Mouse (Mus musculus): ENCODE data around the gene Cnih4. TPM values are rescaled to one million over a fixed set of nuclear protein-coding genes. Genes with fewer than 3 reads are reported as not detected.

Gene Cnih4
- 147 and 150 TPM in 2 replicates for polyA plus RNA-seq (2014; fragmentation: Nextera tagmentation; extraction: Ambion mirVana)

DNA sequence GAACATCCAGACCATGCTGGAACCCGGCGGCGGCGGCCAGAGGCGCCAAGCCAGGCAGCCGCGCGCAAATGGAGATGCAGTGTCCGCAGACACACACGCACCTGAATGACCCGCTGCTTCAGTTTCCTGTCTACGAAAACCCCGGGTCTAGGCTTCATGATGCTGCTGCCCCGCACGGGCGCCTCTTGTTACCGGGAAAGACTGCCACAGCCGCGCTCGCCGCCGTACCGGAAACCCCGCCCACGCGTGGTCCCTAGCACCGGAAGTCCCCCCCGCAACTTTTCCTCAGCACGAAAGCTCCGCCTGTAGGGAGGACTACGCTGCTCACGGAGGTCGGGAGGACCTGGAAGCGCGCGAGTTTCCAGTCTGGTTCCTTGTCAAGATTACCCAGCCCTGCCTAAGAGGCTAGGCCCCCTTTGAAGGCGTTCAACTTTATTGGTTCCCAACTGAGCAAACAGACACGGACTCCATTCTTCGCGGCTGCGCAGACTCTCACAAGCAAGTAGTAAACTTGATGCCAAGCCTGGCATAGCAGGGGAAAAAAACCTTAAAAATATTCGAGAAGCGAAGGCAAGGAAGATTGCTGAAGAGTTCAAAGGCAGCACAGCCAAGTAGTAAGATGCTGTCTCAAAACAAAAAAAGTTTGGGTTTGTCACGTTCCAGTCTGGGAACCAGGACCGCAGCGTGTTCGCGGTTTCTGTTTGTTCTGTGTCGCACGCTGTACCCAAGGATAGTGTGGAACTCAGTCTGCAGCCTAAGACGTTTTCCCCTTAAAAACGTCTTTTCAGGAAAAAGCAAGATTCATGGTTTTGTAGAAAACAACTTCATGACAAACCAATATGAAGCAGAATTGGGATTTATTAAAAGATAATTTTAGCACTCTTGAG, at the start of gene Cnih4, which contains the start of gene Nvl:
TSS of gene Cnih4 (plus strand) at position 744 of the 887 bp plus-strand sequence.
TSS of gene Nvl (minus strand) at position 255 of the 887 bp plus-strand sequence.
- Histone ChIP-seq H3K27ac (ENCODE audit: low read depth, low read length) (peak within 1 kb of the TSS; percentile 86), H3K9ac (ENCODE audit: low read depth, low read length) (peak within 1 kb of the TSS; percentile 83), H3K4me1 (ENCODE audit: control insufficient read depth, insufficient read depth, low read length) (peaks cover 6% of the 10 kb centered on the region), H3K27me3 (ENCODE audit: control insufficient read depth, insufficient read depth, low read length) (no peaks in the 10 kb centered on the region), H3K36me3 (ENCODE audit: control insufficient read depth, insufficient read depth, low read length) (peaks cover 3% of the 10 kb centered on the region), H3K4me2 (peak within 1 kb of the TSS; percentile 60), H3K9me3 (replicated peaks; ENCODE audit: control insufficient read depth, low read length) (no peaks in the 10 kb centered on the region), H3K4me3 (ENCODE audit: low read depth, low read length) (peak within 1 kb of the TSS; percentile 85)
- under 1% methylated on average over 52 of the region's 52 CpGs for WGBS (ENCODE audit: insufficient replicate concordance)
- peak; percentile 97 for ATAC-seq (replicated peaks; ENCODE audit: insufficient number of reproducible peaks, low FRiP score, low TSS enrichment)

DNA sequence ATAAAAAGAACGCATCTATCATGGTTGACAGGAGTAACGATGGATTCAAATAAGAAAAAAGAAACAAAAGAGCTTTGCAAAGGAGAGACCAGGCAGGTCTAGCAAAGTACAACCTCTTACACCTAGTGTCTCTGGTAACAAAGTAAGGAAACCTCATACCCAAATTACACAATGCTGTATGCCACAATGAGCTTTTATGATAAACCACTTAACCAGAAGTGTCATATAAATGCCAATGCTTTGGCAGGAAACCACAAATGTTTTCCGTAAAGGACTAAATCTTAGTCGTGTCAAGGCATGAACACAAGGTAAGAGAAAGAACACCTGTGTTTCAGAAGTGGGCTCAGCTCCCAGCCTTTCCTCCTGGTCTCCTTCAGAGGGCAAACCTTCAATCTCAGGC, 27.4 kb upstream of the Cnih4 start:
- WGBS (ENCODE audit: insufficient replicate concordance) = 94% methylated on average over 4 of the region's 4 CpGs
- no peaks in the 10 kb centered on the region for H3K27me3 ChIP-seq (ENCODE audit: control insufficient read depth, insufficient read depth, low read length)
- no peak overlapping the region for H3K9ac ChIP-seq (ENCODE audit: low read depth, low read length)
- peaks cover 21% of the 10 kb centered on the region for H3K36me3 ChIP-seq (ENCODE audit: control insufficient read depth, insufficient read depth, low read length)
- H3K4me1 ChIP-seq (ENCODE audit: control insufficient read depth, insufficient read depth, low read length) = no peaks in the 10 kb centered on the region
- no peak for ATAC-seq (replicated peaks; ENCODE audit: insufficient number of reproducible peaks, low FRiP score, low TSS enrichment)
- H3K4me2 ChIP-seq = no peak overlapping the region
- no peak overlapping the region for H3K4me3 ChIP-seq (ENCODE audit: low read depth, low read length)
- no peak overlapping the region for H3K27ac ChIP-seq (ENCODE audit: low read depth, low read length)
- no peaks in the 10 kb centered on the region for H3K9me3 ChIP-seq (replicated peaks; ENCODE audit: control insufficient read depth, low read length)

DNA sequence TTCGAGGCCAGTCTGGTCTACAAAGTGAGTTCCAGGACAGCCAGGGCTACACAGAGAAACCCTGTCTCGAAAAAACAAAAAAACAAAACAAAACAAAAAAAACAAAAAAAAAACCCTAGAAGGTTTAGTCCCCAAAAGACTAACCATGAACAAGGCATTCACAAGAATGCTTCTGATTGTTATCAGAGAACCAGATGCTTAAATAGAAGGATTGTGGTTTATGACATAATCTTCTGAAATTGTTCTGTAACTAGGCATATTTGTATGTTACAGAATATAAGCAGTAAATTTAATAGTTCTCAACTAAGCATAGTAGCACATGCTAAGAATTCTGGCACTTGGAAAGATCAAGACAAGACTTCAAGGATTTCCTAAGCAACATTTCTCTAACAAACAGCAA, 20.3 kb upstream of the Cnih4 start:
- H3K4me2 ChIP-seq = no peak overlapping the region
- peaks cover 31% of the 10 kb centered on the region for H3K36me3 ChIP-seq (ENCODE audit: control insufficient read depth, insufficient read depth, low read length)
- no peak overlapping the region for H3K4me3 ChIP-seq (ENCODE audit: low read depth, low read length)
- ATAC-seq (replicated peaks; ENCODE audit: insufficient number of reproducible peaks, low FRiP score, low TSS enrichment) = no peak
- no peak overlapping the region for H3K9ac ChIP-seq (ENCODE audit: low read depth, low read length)
- no peak overlapping the region for H3K27ac ChIP-seq (ENCODE audit: low read depth, low read length)
- no peaks in the 10 kb centered on the region for H3K27me3 ChIP-seq (ENCODE audit: control insufficient read depth, insufficient read depth, low read length)
- no peaks in the 10 kb centered on the region for H3K4me1 ChIP-seq (ENCODE audit: control insufficient read depth, insufficient read depth, low read length)
- H3K9me3 ChIP-seq (replicated peaks; ENCODE audit: control insufficient read depth, low read length) = no peaks in the 10 kb centered on the region
- 93% methylated on average over 2 of the region's 2 CpGs for WGBS (ENCODE audit: insufficient replicate concordance)

DNA sequence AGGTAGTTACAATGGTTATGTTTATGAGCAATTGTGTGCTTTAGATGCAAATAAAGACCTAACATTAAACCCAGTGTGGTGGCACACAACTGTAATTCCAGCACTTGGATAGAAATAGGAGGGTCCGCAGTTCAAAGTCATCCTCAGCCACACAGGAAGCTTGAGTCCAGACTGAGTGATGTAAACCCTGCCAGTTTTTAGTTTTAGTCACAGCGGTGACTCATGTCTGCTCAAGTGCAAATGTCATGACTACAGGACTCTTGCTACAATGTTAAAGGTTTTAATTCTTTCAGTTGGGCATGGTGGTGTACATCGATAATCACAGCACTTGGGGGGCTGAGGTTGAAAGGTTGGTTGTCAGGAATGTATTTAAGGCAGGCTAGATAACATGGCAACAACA, 18.6 kb upstream of the Cnih4 start:
- no peak overlapping the region for H3K9ac ChIP-seq (ENCODE audit: low read depth, low read length)
- H3K4me1 ChIP-seq (ENCODE audit: control insufficient read depth, insufficient read depth, low read length) = no peaks in the 10 kb centered on the region
- H3K27me3 ChIP-seq (ENCODE audit: control insufficient read depth, insufficient read depth, low read length) = no peaks in the 10 kb centered on the region
- 97% methylated on average over 3 of the region's 3 CpGs for WGBS (ENCODE audit: insufficient replicate concordance)
- H3K27ac ChIP-seq (ENCODE audit: low read depth, low read length) = no peak overlapping the region
- H3K9me3 ChIP-seq (replicated peaks; ENCODE audit: control insufficient read depth, low read length) = no peaks in the 10 kb centered on the region
- no peak overlapping the region for H3K4me2 ChIP-seq
- H3K36me3 ChIP-seq (ENCODE audit: control insufficient read depth, insufficient read depth, low read length) = peaks cover 33% of the 10 kb centered on the region
- no peak overlapping the region for H3K4me3 ChIP-seq (ENCODE audit: low read depth, low read length)
- no peak for ATAC-seq (replicated peaks; ENCODE audit: insufficient number of reproducible peaks, low FRiP score, low TSS enrichment)

DNA sequence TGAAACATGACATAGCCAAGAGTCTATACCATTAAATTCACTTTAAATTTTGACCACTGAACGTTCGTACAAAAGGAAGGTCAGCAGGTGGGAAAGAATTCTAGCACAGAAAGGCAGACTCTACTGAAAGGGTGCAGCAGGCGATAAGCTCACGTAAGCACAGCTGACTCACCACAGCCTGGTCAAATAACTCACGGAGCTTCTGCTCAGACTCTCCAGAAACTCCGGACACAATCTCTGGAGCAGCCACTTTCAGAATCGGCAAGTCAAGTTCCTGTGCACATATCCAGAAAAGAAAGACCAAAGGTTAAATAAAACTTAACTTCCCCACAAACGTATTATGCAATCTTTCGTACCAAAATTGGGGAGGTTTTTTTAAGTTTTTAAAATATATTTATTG, 17.7 kb upstream of the Cnih4 start:
- Histone ChIP-seq H3K4me1 (ENCODE audit: control insufficient read depth, insufficient read depth, low read length) (no peaks in the 10 kb centered on the region), H3K36me3 (ENCODE audit: control insufficient read depth, insufficient read depth, low read length) (peaks cover 32% of the 10 kb centered on the region), H3K4me2 (no peak overlapping the region), H3K27me3 (ENCODE audit: control insufficient read depth, insufficient read depth, low read length) (no peaks in the 10 kb centered on the region), H3K4me3 (ENCODE audit: low read depth, low read length) (no peak overlapping the region), H3K27ac (ENCODE audit: low read depth, low read length) (no peak overlapping the region), H3K9me3 (replicated peaks; ENCODE audit: control insufficient read depth, low read length) (no peaks in the 10 kb centered on the region), H3K9ac (ENCODE audit: low read depth, low read length) (no peak overlapping the region)
- ATAC-seq (replicated peaks; ENCODE audit: insufficient number of reproducible peaks, low FRiP score, low TSS enrichment) = no peak
- WGBS (ENCODE audit: insufficient replicate concordance) = 91% methylated on average over 9 of the region's 9 CpGs

DNA sequence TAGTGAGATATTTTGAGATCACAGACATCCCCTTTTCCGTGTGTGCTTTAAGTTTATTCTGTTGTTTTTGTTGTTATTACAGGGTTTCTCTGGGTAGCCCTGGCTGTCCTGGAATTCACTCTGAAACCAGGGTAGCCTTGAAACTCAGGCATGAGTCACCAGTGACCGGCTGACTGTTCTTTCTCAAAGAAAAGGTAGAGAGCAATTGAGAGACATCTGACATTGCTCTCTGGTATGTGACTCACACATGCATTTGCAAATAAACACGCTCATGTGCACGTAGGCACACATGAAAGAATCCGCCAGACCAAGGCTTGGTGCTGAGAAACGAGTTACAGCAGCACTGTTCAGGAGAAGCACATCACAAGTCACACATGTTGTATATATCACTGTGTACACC, 12.6 kb upstream of the Cnih4 start:
- Histone ChIP-seq H3K27ac (ENCODE audit: low read depth, low read length) (no peak overlapping the region), H3K27me3 (ENCODE audit: control insufficient read depth, insufficient read depth, low read length) (no peaks in the 10 kb centered on the region), H3K4me2 (no peak overlapping the region), H3K4me3 (ENCODE audit: low read depth, low read length) (no peak overlapping the region), H3K4me1 (ENCODE audit: control insufficient read depth, insufficient read depth, low read length) (no peaks in the 10 kb centered on the region), H3K9me3 (replicated peaks; ENCODE audit: control insufficient read depth, low read length) (no peaks in the 10 kb centered on the region), H3K9ac (ENCODE audit: low read depth, low read length) (no peak overlapping the region), H3K36me3 (ENCODE audit: control insufficient read depth, insufficient read depth, low read length) (peaks cover 18% of the 10 kb centered on the region)
- 87% methylated on average over 6 of the region's 6 CpGs for WGBS (ENCODE audit: insufficient replicate concordance)
- ATAC-seq (replicated peaks; ENCODE audit: insufficient number of reproducible peaks, low FRiP score, low TSS enrichment) = no peak

DNA sequence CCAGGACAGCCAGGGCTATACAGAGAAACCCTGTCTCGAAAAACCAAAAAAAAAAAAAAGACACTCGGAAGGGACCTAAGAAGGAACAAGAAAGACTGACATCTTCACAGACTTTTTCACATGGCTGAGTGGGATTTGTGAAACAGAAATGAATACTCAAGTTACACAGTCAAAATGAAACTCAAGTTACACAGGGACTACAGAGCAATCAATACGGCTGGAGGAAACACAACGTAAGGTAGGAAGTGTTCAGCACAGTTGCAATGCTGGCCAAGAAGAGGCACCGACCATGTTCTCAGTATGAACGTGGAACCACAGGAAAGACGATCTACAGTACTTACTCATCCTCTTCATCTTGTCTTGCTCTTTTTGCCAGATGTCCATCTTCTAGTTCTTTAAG, 5.8 kb upstream of the Cnih4 start:
- H3K9ac ChIP-seq (ENCODE audit: low read depth, low read length) = no peak overlapping the region
- no peaks in the 10 kb centered on the region; the same call in 1 of the 2 replicates for H3K4me1 ChIP-seq (ENCODE audit: control insufficient read depth, insufficient read depth, low read length)
- no peaks in the 10 kb centered on the region for H3K9me3 ChIP-seq (replicated peaks; ENCODE audit: control insufficient read depth, low read length)

DNA sequence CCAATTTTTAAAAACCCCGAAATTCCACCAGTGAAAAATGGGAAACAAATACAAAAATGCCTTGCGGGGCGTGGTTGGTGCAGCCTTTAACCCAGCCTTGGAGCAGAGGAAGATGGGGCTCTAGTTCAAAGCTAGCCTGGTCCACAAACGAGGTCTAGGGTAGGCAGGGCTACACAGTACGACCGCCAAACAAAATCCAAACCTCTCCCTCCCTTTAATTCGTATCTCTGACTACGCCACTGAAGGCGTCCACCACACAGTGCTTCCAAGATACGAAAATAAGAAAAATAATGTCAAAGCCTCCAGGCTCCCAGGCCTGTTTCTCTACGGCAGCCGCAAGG, 914 bp upstream of the Cnih4 start:
- H3K4me2 ChIP-seq = peak overlapping the region; percentile 60
- H3K4me1 ChIP-seq (ENCODE audit: control insufficient read depth, insufficient read depth, low read length) = peaks cover 6% of the 10 kb centered on the region
- peak overlapping the region; percentile 86 for H3K27ac ChIP-seq (ENCODE audit: low read depth, low read length)
- H3K4me3 ChIP-seq (ENCODE audit: low read depth, low read length) = peak overlapping the region; percentile 85
- H3K9me3 ChIP-seq (replicated peaks; ENCODE audit: control insufficient read depth, low read length) = no peaks in the 10 kb centered on the region
- peak; percentile 47; the same call in 1 of the 2 replicates for ATAC-seq (replicated peaks; ENCODE audit: insufficient number of reproducible peaks, low FRiP score, low TSS enrichment)
- WGBS (ENCODE audit: insufficient replicate concordance) = under 1% methylated on average over 12 of the region's 12 CpGs
- peaks cover 5% of the 10 kb centered on the region for H3K36me3 ChIP-seq (ENCODE audit: control insufficient read depth, insufficient read depth, low read length)
- peak overlapping the region; percentile 83 for H3K9ac ChIP-seq (ENCODE audit: low read depth, low read length)
- no peaks in the 10 kb centered on the region for H3K27me3 ChIP-seq (ENCODE audit: control insufficient read depth, insufficient read depth, low read length)

More for the DNA sequence above, 5.8 kb upstream of the Cnih4 start:
- H3K27ac ChIP-seq (ENCODE audit: low read depth, low read length) = no peak overlapping the region
- H3K4me3 ChIP-seq (ENCODE audit: low read depth, low read length) = no peak overlapping the region
- H3K36me3 ChIP-seq (ENCODE audit: control insufficient read depth, insufficient read depth, low read length) = peaks cover 8% of the 10 kb centered on the region
- H3K27me3 ChIP-seq (ENCODE audit: control insufficient read depth, insufficient read depth, low read length) = no peaks in the 10 kb centered on the region
- no peak for ATAC-seq (replicated peaks; ENCODE audit: insufficient number of reproducible peaks, low FRiP score, low TSS enrichment)
- WGBS (ENCODE audit: insufficient replicate concordance) = 89% methylated on average over 7 of the region's 7 CpGs
- no peak overlapping the region for H3K4me2 ChIP-seq
